Mouse (Mus musculus) hindbrain, embryonic 12.5 days (tissue): ENCODE results near the gene Tekt1. TPM values are rescaled to one million over a fixed set of nuclear protein-coding genes. Genes with fewer than 3 reads are reported as not detected.
A peak's percentile ranks its signal among the peaks of the same experiment; 100 is the strongest.

ENCODE experiments used
- ATAC-seq: fragments of 200-750 bp; cut with Nextera tagmentation; 2 replicates; pipeline ENCODE4 v1.8.0; 2017; ENCODE audit warnings: moderate TSS enrichment; ENCODE audit not compliant: low FRiP score
- H3K27ac ChIP-seq: fragments of 300-500 bp; sonication (generic); 2 replicates; pipeline ENCODE4 v1.5.1; 2016; ENCODE audit warnings: mild to moderate bottlenecking
- H3K27me3 ChIP-seq: fragments of 300-500 bp; sonication (generic); 2 replicates; pipeline ENCODE4 v1.6.1; 2016; ENCODE audit warnings: mild to moderate bottlenecking
- H3K36me3 ChIP-seq: fragments of 300-500 bp; sonication (generic); 2 replicates; pipeline ENCODE4 v1.6.1; 2016; ENCODE audit warnings: mild to moderate bottlenecking
- H3K4me1 ChIP-seq: fragments of 300-500 bp; sonication (generic); 2 replicates; pipeline ENCODE4 v1.6.1; 2016
- H3K4me2 ChIP-seq: fragments of 300-500 bp; sonication (generic); replicated peaks from 2 replicates; pipeline ENCODE4 v1.6.1; 2016; ENCODE audit warnings: mild to moderate bottlenecking
- H3K4me3 ChIP-seq: fragments of 300-500 bp; sonication (generic); 2 replicates; pipeline ENCODE4 v1.5.1; 2016; ENCODE audit warnings: mild to moderate bottlenecking
- H3K9ac ChIP-seq: fragments of 300-500 bp; sonication (generic); 2 replicates; pipeline ENCODE4 v1.6.1; 2016; ENCODE audit warnings: mild to moderate bottlenecking, moderate library complexity
- H3K9me3 ChIP-seq: fragments of 300-500 bp; sonication (generic); replicated peaks from 2 replicates; pipeline ENCODE4 v1.6.1; 2016; ENCODE audit warnings: mild to moderate bottlenecking
- WGBS: fragments of 180-500 bp; shearing (Covaris S2); methylation state at CpG from one replicate; pipeline ENCODE4 v1.1.7; 2016; 5-methylcytosine and 5-hydroxymethylcytosine counted together
- polyA plus RNA-seq: library from polyadenylated mRNA; unstranded; fragments of >200 nt; fragmentation: Nextera tagmentation; extraction: Ambion mirVana; gene quantifications from 2 replicates; pipeline ENCODE4 v1.2.1, GENCODE M21; 2016

The Tekt1 gene
- polyA plus RNA-seq, 1 experiment from 2014 or later: 7.9 TPM

DNA sequence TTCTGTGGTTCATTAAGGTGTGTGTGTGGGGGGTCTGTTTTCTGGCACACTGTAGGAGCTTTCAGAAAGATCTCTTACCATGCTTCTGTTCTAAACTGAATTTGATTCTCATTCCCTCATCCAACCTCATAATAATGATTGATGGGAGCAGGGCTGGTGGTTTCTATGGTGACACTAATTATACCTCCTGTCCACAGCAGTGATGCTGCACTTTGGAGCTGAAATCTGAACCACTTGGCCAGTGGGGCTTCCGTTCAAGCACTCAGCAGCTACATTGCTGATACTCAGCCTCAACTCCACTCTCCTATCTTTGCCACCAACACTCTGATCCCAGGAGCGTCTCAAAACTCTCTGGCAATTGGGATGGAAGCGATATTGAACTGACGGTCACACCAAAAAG, 17.1 kb upstream of the Tekt1 start:
- H3K4me2 ChIP-seq: no peak overlapping the region
- no peaks in the 10 kb centered on the region for H3K27me3 ChIP-seq
- H3K4me3 ChIP-seq: no peak overlapping the region
- WGBS: 73% methylated on average over 4 of the region's 4 CpGs
- no peaks in the 10 kb centered on the region for H3K36me3 ChIP-seq
- ATAC-seq: no peak
- no peaks in the 10 kb centered on the region for H3K9me3 ChIP-seq
- peaks cover 8% of the 10 kb centered on the region for H3K4me1 ChIP-seq
- no peak overlapping the region for H3K9ac ChIP-seq
- H3K27ac ChIP-seq: no peak overlapping the region

DNA sequence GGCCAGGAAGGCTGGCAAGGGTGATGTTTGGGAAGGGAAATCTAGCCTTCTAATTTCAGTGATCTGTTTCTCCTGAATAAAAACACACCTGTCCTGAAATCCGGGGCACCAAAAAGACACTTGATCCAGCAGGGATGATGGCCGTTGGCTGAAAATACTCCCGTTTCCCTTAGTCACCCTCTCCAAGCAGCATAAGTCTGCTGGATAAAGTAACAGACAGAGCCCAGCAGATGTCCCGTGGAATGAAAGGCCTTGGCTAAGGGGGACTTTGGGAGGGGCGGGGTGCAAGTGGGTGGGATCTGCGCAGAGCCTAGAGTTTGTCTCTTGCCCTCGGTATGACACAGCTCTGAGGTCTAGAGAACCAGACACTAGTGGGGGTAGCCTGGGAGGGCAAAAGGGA, 16.0 kb upstream of the Tekt1 start:
- 70% methylated on average over 7 of the region's 7 CpGs for WGBS

DNA sequence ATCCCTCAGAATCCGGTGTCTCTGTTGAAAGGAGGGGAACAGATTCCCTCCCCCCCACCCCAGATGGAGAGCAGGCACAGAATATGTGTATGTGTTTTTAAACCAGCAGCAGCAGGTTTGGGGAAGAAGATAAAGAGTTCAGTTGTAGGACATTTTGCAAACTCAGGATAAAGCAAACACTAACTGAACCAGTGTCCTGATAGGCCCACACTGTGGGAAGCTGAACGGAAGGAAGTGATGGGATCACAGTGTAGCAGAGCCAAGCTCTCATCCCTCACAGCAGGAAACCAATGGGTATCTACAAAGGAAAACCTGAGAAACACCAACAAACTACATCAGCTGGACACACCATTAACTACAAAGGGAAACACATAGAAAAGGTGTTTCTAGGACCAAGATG, 14.3 kb upstream of the Tekt1 start:
- Histone ChIP-seq H3K4me2 (no peak overlapping the region), H3K4me1 (peaks cover 8% of the 10 kb centered on the region), H3K9me3 (no peaks in the 10 kb centered on the region), H3K27me3 (no peaks in the 10 kb centered on the region), H3K27ac (no peak overlapping the region), H3K4me3 (no peak overlapping the region), H3K36me3 (no peaks in the 10 kb centered on the region), H3K9ac (no peak overlapping the region)
- ATAC-seq: no peak
- WGBS: 81% methylated on average over 2 of the region's 2 CpGs

More for the DNA sequence above, 16.0 kb upstream of the Tekt1 start:
- H3K27ac ChIP-seq: no peak overlapping the region
- no peak for ATAC-seq
- H3K27me3 ChIP-seq: no peaks in the 10 kb centered on the region
- H3K4me2 ChIP-seq: no peak overlapping the region
- H3K9me3 ChIP-seq: no peaks in the 10 kb centered on the region
- no peak overlapping the region for H3K4me3 ChIP-seq
- no peaks in the 10 kb centered on the region for H3K36me3 ChIP-seq
- H3K4me1 ChIP-seq: peaks cover 8% of the 10 kb centered on the region
- no peak overlapping the region for H3K9ac ChIP-seq

- Histone ChIP-seq H3K27me3 (no peaks in the 10 kb centered on the region), H3K4me1 (0 out of 2 replicates have a peak, but pooled peaks cover 3% of the 10 kb centered on the region), H3K4me2 (no peak overlapping the region), H3K36me3 (no peaks in the 10 kb centered on the region), H3K9ac (no peak overlapping the region), H3K27ac (no peak overlapping the region), H3K9me3 (no peaks in the 10 kb centered on the region), H3K4me3 (no peak overlapping the region)
- no peak for ATAC-seq
- 34% methylated on average over 12 of the region's 12 CpGs for WGBS
Observed at GRCm38 (mm10) chr11:72369904-72370672, 7.8 kb upstream of the Tekt1 start.

GRCm38 (mm10) chr11:72367934-72368674, 5.9 kb upstream of the Tekt1 start:
- no peak for ATAC-seq
- H3K4me3 ChIP-seq: no peak overlapping the region
- H3K9me3 ChIP-seq: no peaks in the 10 kb centered on the region
- no peak overlapping the region for H3K9ac ChIP-seq
- H3K4me1 ChIP-seq: 0 out of 2 replicates have a peak, but pooled peaks cover 3% of the 10 kb centered on the region
- no peak overlapping the region for H3K4me2 ChIP-seq
- H3K36me3 ChIP-seq: no peaks in the 10 kb centered on the region
- H3K27me3 ChIP-seq: no peaks in the 10 kb centered on the region
- no peak overlapping the region for H3K27ac ChIP-seq
- WGBS: 65% methylated on average over 11 of the region's 11 CpGs

GRCm38 (mm10) chr11:72366126-72366525, 3.9 kb upstream of the Tekt1 start:
- Histone ChIP-seq H3K4me2 (no peak overlapping the region), H3K27me3 (no peaks in the 10 kb centered on the region), H3K4me3 (no peak overlapping the region), H3K4me1 (peaks cover 6% of the 10 kb centered on the region; the same call in 1 of the 2 replicates), H3K9ac (no peak overlapping the region), H3K27ac (no peak overlapping the region), H3K9me3 (no peaks in the 10 kb centered on the region), H3K36me3 (no peaks in the 10 kb centered on the region)
- 88% methylated on average over 9 of the region's 9 CpGs for WGBS
- ATAC-seq: no peak

- Histone ChIP-seq H3K27ac (no peak overlapping the region), H3K9me3 (no peaks in the 10 kb centered on the region), H3K27me3 (no peaks in the 10 kb centered on the region), H3K9ac (no peak overlapping the region), H3K4me1 (peaks cover 6% of the 10 kb centered on the region; the same call in 1 of the 2 replicates), H3K4me3 (no peak overlapping the region), H3K36me3 (no peaks in the 10 kb centered on the region), H3K4me2 (no peak overlapping the region)
- 95% methylated on average over 5 of the region's 5 CpGs for WGBS
- no peak for ATAC-seq
Observed at GRCm38 (mm10) chr11:72364526-72364925, 2.3 kb upstream of the Tekt1 start.

DNA sequence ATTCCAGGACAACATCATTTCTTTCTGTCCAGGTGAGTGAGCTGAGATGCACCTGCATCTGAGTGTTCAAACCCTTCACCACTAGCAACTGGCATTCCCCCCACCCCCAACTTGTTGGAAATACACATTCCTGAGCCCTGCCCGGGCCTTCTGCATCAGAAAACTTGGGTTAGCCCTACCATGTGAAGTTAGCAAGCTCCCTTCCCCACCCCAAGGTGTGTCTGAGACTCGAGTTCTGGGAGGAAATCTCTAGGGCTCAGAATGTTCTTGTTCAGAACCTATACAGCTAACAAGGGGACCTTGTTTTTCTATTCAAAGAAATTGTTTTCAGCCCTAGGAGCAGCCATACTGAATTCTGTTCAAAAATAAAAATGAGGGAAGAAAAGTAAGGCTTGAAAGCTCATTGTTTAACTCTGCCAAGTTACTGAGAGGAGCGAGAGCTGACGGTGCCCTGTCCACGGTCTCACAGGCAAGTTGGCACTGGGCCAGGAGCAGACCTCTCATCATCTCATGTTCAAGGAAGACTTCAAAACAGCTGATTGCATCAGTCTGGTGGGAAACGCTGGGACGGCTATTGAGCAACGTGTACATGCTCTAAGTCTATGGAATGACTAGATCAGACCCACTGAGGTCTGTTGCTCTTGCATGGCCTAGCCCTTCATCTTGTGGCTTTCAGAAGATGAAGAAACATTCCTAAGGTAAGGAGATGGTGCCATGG, 1.4 kb upstream of the Tekt1 start:
- Histone ChIP-seq H3K9me3 (no peaks in the 10 kb centered on the region), H3K36me3 (no peaks in the 10 kb centered on the region), H3K27me3 (no peaks in the 10 kb centered on the region), H3K4me3 (no peak overlapping the region), H3K27ac (no peak overlapping the region), H3K9ac (no peak overlapping the region), H3K4me2 (no peak overlapping the region), H3K4me1 (peaks cover 6% of the 10 kb centered on the region; the same call in 1 of the 2 replicates)
- ATAC-seq: no peak
- WGBS: 83% methylated on average over 8 of the region's 8 CpGs

GRCm38 (mm10) chr11:72361385-72362346, 576 bp downstream of the Tekt1 start:
- Histone ChIP-seq H3K27ac (peak overlapping the region; percentile 52; the same call in 1 of the 2 replicates), H3K36me3 (no peaks in the 10 kb centered on the region), H3K4me2 (peak overlapping the region; percentile 80), H3K9me3 (no peaks in the 10 kb centered on the region), H3K9ac (peak overlapping the region; percentile 67), H3K27me3 (no peaks in the 10 kb centered on the region), H3K4me3 (peak overlapping the region; percentile 43), H3K4me1 (peaks cover 3% of the 10 kb centered on the region; the same call in 1 of the 2 replicates)
- peak; percentile 92 for ATAC-seq
- 9% methylated on average over 42 of the region's 42 CpGs for WGBS

GRCm38 (mm10) chr11:72354971-72355728, 7.1 kb downstream of the Tekt1 start:
- no peak overlapping the region for H3K27ac ChIP-seq
- H3K36me3 ChIP-seq: no peaks in the 10 kb centered on the region
- H3K4me2 ChIP-seq: peak overlapping the region; percentile 38
- H3K4me1 ChIP-seq: peaks cover 4% of the 10 kb centered on the region
- WGBS: 24% methylated on average over 20 of the region's 20 CpGs
- no peak overlapping the region for H3K9ac ChIP-seq
- no peaks in the 10 kb centered on the region for H3K27me3 ChIP-seq
- no peaks in the 10 kb centered on the region for H3K9me3 ChIP-seq
- ATAC-seq: no peak
- H3K4me3 ChIP-seq: no peak overlapping the region

DNA sequence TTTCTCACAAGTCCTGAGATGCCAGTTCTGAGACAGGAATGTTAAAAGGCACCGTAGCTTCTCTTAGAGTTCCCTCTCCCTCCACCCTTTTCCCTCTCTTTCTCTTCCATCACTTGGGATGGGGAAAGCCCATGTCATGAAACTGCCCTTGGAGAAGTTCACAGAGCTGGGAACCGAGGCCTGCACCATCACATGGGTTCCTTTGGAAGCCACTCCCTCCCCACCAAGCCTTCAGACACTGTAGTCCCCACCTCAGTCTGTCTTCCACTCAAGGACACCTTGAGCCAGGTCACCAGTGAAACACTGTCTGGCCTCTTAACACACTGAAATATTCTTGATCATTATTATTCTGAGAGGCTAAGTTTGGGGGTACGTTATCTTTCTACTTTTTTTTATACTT, 9.1 kb downstream of the Tekt1 start:
- Histone ChIP-seq H3K27me3 (no peaks in the 10 kb centered on the region), H3K4me2 (no peak overlapping the region), H3K36me3 (no peaks in the 10 kb centered on the region), H3K9ac (no peak overlapping the region), H3K9me3 (no peaks in the 10 kb centered on the region), H3K27ac (no peak overlapping the region), H3K4me1 (peaks cover 4% of the 10 kb centered on the region), H3K4me3 (no peak overlapping the region)
- no peak for ATAC-seq
- 79% methylated on average over 3 of the region's 3 CpGs for WGBS
